Mouse (Mus musculus): ENCODE data around the gene Smarcal1. TPM values are rescaled to one million over a fixed set of nuclear protein-coding genes. Genes with fewer than 3 reads are reported as not detected.
A peak's percentile ranks its signal among the peaks of the same experiment; 100 is the strongest.

Gene Smarcal1
- polyA plus RNA-seq (2015; fragmentation: Nextera tagmentation; extraction: Ambion mirVana): 26.2 and 27.8 TPM in 2 replicates

GRCm38 (mm10) chr1:72582947-72583731 lies at the start of gene Smarcal1:
Gene Smarcal1 (plus strand): TSS chr1:72583251.
- Histone ChIP-seq H3K9me3 (ENCODE audit: control insufficient read depth, low read length) (no peaks in the 10 kb centered on the region), H3K27me3 (replicated peaks; ENCODE audit: control insufficient read depth, insufficient read depth, low read length) (no peaks in the 10 kb centered on the region), H3K4me3 (ENCODE audit: low read length) (peak within 1 kb of the TSS; percentile 77), H3K4me1 (ENCODE audit: control insufficient read depth, insufficient read depth, low read depth, low read length) (peaks cover 19% of the 10 kb centered on the region), H3K4me2 (ENCODE audit: low read length) (peak within 1 kb of the TSS; percentile 81), H3K27ac (ENCODE audit: low read depth, low read length) (peak within 1 kb of the TSS; percentile 97), H3K9ac (ENCODE audit: low read depth, low read length) (peak within 1 kb of the TSS; percentile 76), H3K36me3 (ENCODE audit: control insufficient read depth, insufficient read depth, low read length) (peaks cover 18% of the 10 kb centered on the region)
- peak; percentile 99 for ATAC-seq
- under 1% methylated on average over 25 of the region's 25 CpGs for WGBS

- ATAC-seq: 0 out of 2 replicates have a peak, but pooled peaks have one; percentile 13
- Histone ChIP-seq H3K4me3 (ENCODE audit: low read length) (peak overlapping the region; percentile 58), H3K36me3 (ENCODE audit: control insufficient read depth, insufficient read depth, low read length) (no peaks in the 10 kb centered on the region), H3K27ac (ENCODE audit: low read depth, low read length) (peak overlapping the region; percentile 59; the same call in 1 of the 2 replicates), H3K4me2 (ENCODE audit: low read length) (peak overlapping the region; percentile 82), H3K9ac (ENCODE audit: low read depth, low read length) (peak overlapping the region; percentile 47), H3K4me1 (ENCODE audit: control insufficient read depth, insufficient read depth, low read depth, low read length) (peaks cover 16% of the 10 kb centered on the region), H3K9me3 (ENCODE audit: control insufficient read depth, low read length) (no peaks in the 10 kb centered on the region), H3K27me3 (replicated peaks; ENCODE audit: control insufficient read depth, insufficient read depth, low read length) (no peaks in the 10 kb centered on the region)
Measured at GRCm38 (mm10) chr1:72533439-72533838, 49.6 kb upstream of the Smarcal1 start.

- Histone ChIP-seq H3K27ac (ENCODE audit: low read depth, low read length) (peak overlapping the region; percentile 88), H3K9ac (ENCODE audit: low read depth, low read length) (peak overlapping the region; percentile 78), H3K36me3 (ENCODE audit: control insufficient read depth, insufficient read depth, low read length) (no peaks in the 10 kb centered on the region), H3K4me3 (ENCODE audit: low read length) (peak overlapping the region; percentile 58), H3K27me3 (replicated peaks; ENCODE audit: control insufficient read depth, insufficient read depth, low read length) (no peaks in the 10 kb centered on the region), H3K4me2 (ENCODE audit: low read length) (peak overlapping the region; percentile 82), H3K9me3 (ENCODE audit: control insufficient read depth, low read length) (no peaks in the 10 kb centered on the region), H3K4me1 (ENCODE audit: control insufficient read depth, insufficient read depth, low read depth, low read length) (peaks cover 15% of the 10 kb centered on the region)
- 1% methylated on average over 33 of the region's 36 CpGs for WGBS
- ATAC-seq: peak; percentile 66
Measured at GRCm38 (mm10) chr1:72535725-72536571, 47.1 kb upstream of the Smarcal1 start.

- peak; percentile 81 for ATAC-seq
- peaks cover 11% of the 10 kb centered on the region for H3K4me1 ChIP-seq (ENCODE audit: control insufficient read depth, insufficient read depth, low read depth, low read length)
- H3K9ac ChIP-seq (ENCODE audit: low read depth, low read length): peak within 1 kb of the TSS; percentile 78
- peak within 1 kb of the TSS; percentile 58 for H3K4me3 ChIP-seq (ENCODE audit: low read length)
- peak within 1 kb of the TSS; percentile 88 for H3K27ac ChIP-seq (ENCODE audit: low read depth, low read length)
- no peaks in the 10 kb centered on the region for H3K9me3 ChIP-seq (ENCODE audit: control insufficient read depth, low read length)
- no peaks in the 10 kb centered on the region for H3K27me3 ChIP-seq (replicated peaks; ENCODE audit: control insufficient read depth, insufficient read depth, low read length)
- H3K36me3 ChIP-seq (ENCODE audit: control insufficient read depth, insufficient read depth, low read length): no peaks in the 10 kb centered on the region
- H3K4me2 ChIP-seq (ENCODE audit: low read length): peak within 1 kb of the TSS; percentile 82
- WGBS: under 1% methylated on average over 41 of the region's 41 CpGs
Measured at GRCm38 (mm10) chr1:72536611-72537351, 46.3 kb upstream of the Smarcal1 start, which contains the start of gene March4. Gene March4 (minus strand): TSS chr1:72536930.

GRCm38 (mm10) chr1:72538266-72538665 lies 44.8 kb upstream of the Smarcal1 start:
- Histone ChIP-seq H3K9ac (ENCODE audit: low read depth, low read length) (no peak overlapping the region), H3K4me1 (ENCODE audit: control insufficient read depth, insufficient read depth, low read depth, low read length) (peaks cover 6% of the 10 kb centered on the region), H3K36me3 (ENCODE audit: control insufficient read depth, insufficient read depth, low read length) (no peaks in the 10 kb centered on the region), H3K27ac (ENCODE audit: low read depth, low read length) (no peak overlapping the region), H3K9me3 (ENCODE audit: control insufficient read depth, low read length) (no peaks in the 10 kb centered on the region), H3K4me2 (ENCODE audit: low read length) (peak overlapping the region; percentile 82; the same call in 1 of the 2 replicates), H3K4me3 (ENCODE audit: low read length) (no peak overlapping the region), H3K27me3 (replicated peaks; ENCODE audit: control insufficient read depth, insufficient read depth, low read length) (no peaks in the 10 kb centered on the region)
- ATAC-seq: no peak
- WGBS: 64% methylated on average over 5 of the region's 5 CpGs

GRCm38 (mm10) chr1:72550317-72550716 lies 32.7 kb upstream of the Smarcal1 start:
- Histone ChIP-seq H3K27ac (ENCODE audit: low read depth, low read length) (no peak overlapping the region), H3K9ac (ENCODE audit: low read depth, low read length) (no peak overlapping the region), H3K36me3 (ENCODE audit: control insufficient read depth, insufficient read depth, low read length) (no peaks in the 10 kb centered on the region), H3K4me1 (ENCODE audit: control insufficient read depth, insufficient read depth, low read depth, low read length) (no peaks in the 10 kb centered on the region), H3K4me2 (ENCODE audit: low read length) (no peak overlapping the region), H3K9me3 (ENCODE audit: control insufficient read depth, low read length) (no peaks in the 10 kb centered on the region), H3K4me3 (ENCODE audit: low read length) (no peak overlapping the region), H3K27me3 (replicated peaks; ENCODE audit: control insufficient read depth, insufficient read depth, low read length) (no peaks in the 10 kb centered on the region)
- WGBS: 91% methylated on average over 2 of the region's 2 CpGs
- no peak for ATAC-seq

GRCm38 (mm10) chr1:72556471-72556870 lies 26.6 kb upstream of the Smarcal1 start:
- Histone ChIP-seq H3K27me3 (replicated peaks; ENCODE audit: control insufficient read depth, insufficient read depth, low read length) (no peaks in the 10 kb centered on the region; the same call in 1 of the 2 replicates), H3K9me3 (ENCODE audit: control insufficient read depth, low read length) (no peaks in the 10 kb centered on the region), H3K9ac (ENCODE audit: low read depth, low read length) (no peak overlapping the region), H3K4me2 (ENCODE audit: low read length) (no peak overlapping the region), H3K27ac (ENCODE audit: low read depth, low read length) (no peak overlapping the region), H3K4me3 (ENCODE audit: low read length) (no peak overlapping the region), H3K4me1 (ENCODE audit: control insufficient read depth, insufficient read depth, low read depth, low read length) (no peaks in the 10 kb centered on the region), H3K36me3 (ENCODE audit: control insufficient read depth, insufficient read depth, low read length) (no peaks in the 10 kb centered on the region)
- 88% methylated on average over 3 of the region's 3 CpGs for WGBS
- ATAC-seq: no peak

GRCm38 (mm10) chr1:72558625-72559024 lies 24.4 kb upstream of the Smarcal1 start:
- no peak overlapping the region for H3K4me2 ChIP-seq (ENCODE audit: low read length)
- no peaks in the 10 kb centered on the region; the same call in 1 of the 2 replicates for H3K27me3 ChIP-seq (replicated peaks; ENCODE audit: control insufficient read depth, insufficient read depth, low read length)
- H3K36me3 ChIP-seq (ENCODE audit: control insufficient read depth, insufficient read depth, low read length): no peaks in the 10 kb centered on the region
- no peak for ATAC-seq
- H3K4me3 ChIP-seq (ENCODE audit: low read length): no peak overlapping the region
- no peak overlapping the region for H3K27ac ChIP-seq (ENCODE audit: low read depth, low read length)
- no peaks in the 10 kb centered on the region for H3K9me3 ChIP-seq (ENCODE audit: control insufficient read depth, low read length)
- 43% methylated on average over 2 of the region's 2 CpGs for WGBS
- no peak overlapping the region for H3K9ac ChIP-seq (ENCODE audit: low read depth, low read length)
- no peaks in the 10 kb centered on the region for H3K4me1 ChIP-seq (ENCODE audit: control insufficient read depth, insufficient read depth, low read depth, low read length)
